ENCODE assay signal across 23 mouse cellular contexts in genomic region chrX:10479031-10479886, GRCm38 (mm10). TPM values are rescaled to one million over a fixed set of nuclear protein-coding genes. Genes with fewer than 3 reads are reported as not detected.
DNase-seq lines count a peak whose midpoint lies in the region; ATAC-seq lines count a peak whose summit lies in the region.
"Had no signal": no experiment of that assay in that cellular context is flagged by ENCODE, and none has a peak within 500 bp of the region (broad histone marks: within the 10 kb centered on the region; RNA-seq: fewer than 3 reads in every experiment).

No protein-coding gene starts in this region.

- H3K4me2 ChIP-seq in forebrain, embryonic 13.5 days: no peak overlapping the region
- H3K4me2 ChIP-seq in midbrain, embryonic 13.5 days (replicated peaks): no peak overlapping the region
- H3K4me2 ChIP-seq in midbrain, embryonic 11.5 days: no peak overlapping the region
- H3K4me2 ChIP-seq: embryonic facial prominence, embryonic 12.5 days; liver, embryonic 11.5 days; neural tube, embryonic 13.5 days had no signal

- H3K9me3 ChIP-seq in forebrain, embryonic 13.5 days (replicated peaks): no peaks in the 10 kb centered on the region
- no peaks in the 10 kb centered on the region for H3K9me3 ChIP-seq in forebrain, embryonic 10.5 days
- H3K9me3 ChIP-seq in midbrain, embryonic 13.5 days: no peaks in the 10 kb centered on the region
- H3K9me3 ChIP-seq in midbrain, embryonic 11.5 days (ENCODE audit: control insufficient read depth, low read length): no peaks in the 10 kb centered on the region
- H3K9me3 ChIP-seq: embryonic facial prominence, embryonic 12.5 days; limb, embryonic 10.5 days; neural tube, embryonic 13.5 days had no signal

- H3K4me1 ChIP-seq in forebrain, embryonic 13.5 days: 0 out of 2 replicates have a peak, but pooled peaks cover 2% of the 10 kb centered on the region
- peaks cover 7% of the 10 kb centered on the region for H3K4me1 ChIP-seq in forebrain, embryonic 10.5 days
- no peaks in the 10 kb centered on the region for H3K4me1 ChIP-seq in midbrain, embryonic 13.5 days (replicated peaks)
- no peaks in the 10 kb centered on the region for H3K4me1 ChIP-seq in midbrain, embryonic 11.5 days (ENCODE audit: control insufficient read depth, insufficient read depth, low read length)
- H3K4me1 ChIP-seq: embryonic facial prominence, embryonic 12.5 days; limb, embryonic 10.5 days; neural tube, embryonic 13.5 days had no signal

- H3K27ac ChIP-seq in forebrain, embryonic 13.5 days: peak overlapping the region; percentile 25; the same call in 1 of the 2 replicates
- H3K27ac ChIP-seq in forebrain, embryonic 10.5 days: no peak overlapping the region
- no peak overlapping the region for H3K27ac ChIP-seq in midbrain, embryonic 13.5 days
- H3K27ac ChIP-seq in midbrain, embryonic 11.5 days (ENCODE audit: low read depth, low read length): no peak overlapping the region
- H3K27ac ChIP-seq: embryonic facial prominence, embryonic 12.5 days; gastrocnemius, adult 2 months; limb, embryonic 10.5 days; macrophage; neural tube, embryonic 13.5 days had no signal

- no peaks in the 10 kb centered on the region for H3K27me3 ChIP-seq in forebrain, embryonic 13.5 days
- H3K27me3 ChIP-seq in forebrain, embryonic 10.5 days (ENCODE audit: poor library complexity, severe bottlenecking): no peaks in the 10 kb centered on the region
- H3K27me3 ChIP-seq in midbrain, embryonic 13.5 days: no peaks in the 10 kb centered on the region
- H3K27me3 ChIP-seq in midbrain, embryonic 11.5 days (ENCODE audit: control insufficient read depth, insufficient read depth, low read length): no peaks in the 10 kb centered on the region
- H3K27me3 ChIP-seq: embryonic facial prominence, embryonic 12.5 days; neural tube, embryonic 13.5 days had no signal

- DNase-seq in forebrain, embryonic 10.5 days (ENCODE audit: extremely low spot score, low spot score): no peak
- no peak for DNase-seq in midbrain, embryonic 11.5 days (ENCODE audit: low spot score, missing footprints)
- DNase-seq in lung, postnatal 14 days: peak; percentile 19
- DNase-seq in telencephalon, adult 2 months (ENCODE audit: low read depth, low spot score): peak; percentile 26
- DNase-seq in adrenal gland, postnatal 10 days: no peak
- DNase-seq: adrenal gland, adult 2 months; cerebellum, adult 2 months; gastrocnemius, adult 2 months; heart, postnatal 4 days; right cerebral cortex, postnatal 14 days; thymus, postnatal 4 days had no signal

- H3K9ac ChIP-seq in forebrain, embryonic 13.5 days: no peak overlapping the region
- H3K9ac ChIP-seq in midbrain, embryonic 13.5 days (replicated peaks): no peak overlapping the region
- H3K9ac ChIP-seq in midbrain, embryonic 11.5 days (ENCODE audit: low read length): no peak overlapping the region
- H3K9ac ChIP-seq: embryonic facial prominence, embryonic 12.5 days; neural tube, embryonic 13.5 days had no signal

- peak; percentile 83 for ATAC-seq in forebrain, embryonic 13.5 days
- ATAC-seq in midbrain, embryonic 13.5 days: peak; percentile 58; the same call in 1 of the 2 replicates
- ATAC-seq in midbrain, embryonic 11.5 days (ENCODE audit: low FRiP score): no peak
- no peak for ATAC-seq in megakaryocyte-erythroid progenitor cell, adult 5-6 weeks (replicated peaks; ENCODE audit: low FRiP score, low TSS enrichment, poor library complexity, severe bottlenecking)

- no peaks in the 10 kb centered on the region for H3K36me3 ChIP-seq in forebrain, embryonic 13.5 days (ENCODE audit: poor library complexity, severe bottlenecking)
- no peaks in the 10 kb centered on the region for H3K36me3 ChIP-seq in forebrain, embryonic 10.5 days (replicated peaks)
- H3K36me3 ChIP-seq in midbrain, embryonic 13.5 days: no peaks in the 10 kb centered on the region
- no peaks in the 10 kb centered on the region for H3K36me3 ChIP-seq in midbrain, embryonic 11.5 days (ENCODE audit: control insufficient read depth, insufficient read depth, low read length)
- H3K36me3 ChIP-seq: embryonic facial prominence, embryonic 12.5 days; limb, embryonic 10.5 days; neural tube, embryonic 13.5 days had no signal

- WGBS in forebrain, embryonic 13.5 days: 45% methylated on average over 10 of the region's 10 CpGs
- WGBS in forebrain, embryonic 10.5 days: 76% methylated on average over 10 of the region's 10 CpGs
- WGBS in midbrain, embryonic 13.5 days: 65% methylated on average over 10 of the region's 10 CpGs
- 77% methylated on average over 10 of the region's 10 CpGs for WGBS in midbrain, embryonic 11.5 days

- no peak overlapping the region for H3K4me3 ChIP-seq in forebrain, embryonic 13.5 days
- no peak overlapping the region for H3K4me3 ChIP-seq in forebrain, embryonic 10.5 days
- H3K4me3 ChIP-seq in midbrain, embryonic 13.5 days (replicated peaks): no peak overlapping the region
- no peak overlapping the region for H3K4me3 ChIP-seq in midbrain, embryonic 11.5 days (ENCODE audit: low read depth, low read length)
- H3K4me3 ChIP-seq: embryonic facial prominence, embryonic 12.5 days; gastrocnemius, adult 2 months; limb, embryonic 10.5 days; neural tube, embryonic 13.5 days had no signal

RNA-seq across cellular contexts. Expression of gene Tspan7, which starts 5.7 kb away (rescaled TPM):
- polyA plus RNA-seq in forebrain, embryonic 13.5 days (2015; fragmentation: Nextera tagmentation; extraction: Ambion mirVana): 165 and 188 TPM in 2 replicates
- 69.0 and 71.9 TPM in 2 replicates for polyA plus RNA-seq in forebrain, embryonic 10.5 days (2016; fragmentation: Nextera tagmentation; extraction: Ambion mirVana)
- polyA plus RNA-seq in midbrain, embryonic 13.5 days (2015; fragmentation: Nextera tagmentation; extraction: Ambion mirVana): 189 and 209 TPM in 2 replicates
- polyA plus RNA-seq in midbrain, embryonic 11.5 days (2014; fragmentation: Nextera tagmentation; extraction: Ambion mirVana): 74.4 and 74.5 TPM in 2 replicates
- total RNA-seq in megakaryocyte-erythroid progenitor cell, adult 5-6 weeks (2014; fragmentation: Nextera tagmentation): not detected in 2 replicates
- not detected in 2 replicates for total RNA-seq in megakaryocyte-erythroid progenitor cell, adult 5-6 weeks (2017)
- total RNA-seq in adrenal gland, postnatal 10 days (2021): 100 to 1,000 TPM in 1 of 2 experiments, 10 to 100 TPM in 1; 95.2 to 107 TPM
- total RNA-seq: common myeloid progenitor, adult 5-6 weeks; granulocyte monocyte progenitor cell, adult 5-6 weeks; MEL; monocyte, adult 5-6 weeks had no signal

Comparison
In these comparisons a context has a peak if more than half of its experiments do, and no peak if none do; other contexts are left out.
1. ATAC-seq: peak in forebrain, embryonic 13.5 days (single experiment) and midbrain, embryonic 13.5 days (single experiment); none in midbrain, embryonic 11.5 days (single experiment) and megakaryocyte-erythroid progenitor cell, adult 5-6 weeks (single experiment).
2. DNase-seq: peak in lung, postnatal 14 days (single experiment) and telencephalon, adult 2 months (single experiment); none in forebrain, embryonic 10.5 days (single experiment), midbrain, embryonic 11.5 days (single experiment) and adrenal gland, postnatal 10 days (single experiment).